Mouse (Mus musculus) limb, embryonic 14.5 days (tissue): Measurements from ENCODE around the gene Stab2. TPM values are rescaled to one million over a fixed set of nuclear protein-coding genes. Genes with fewer than 3 reads are reported as not detected.

Experiments
- ATAC-seq: fragments of 200-750 bp; cut with Nextera tagmentation; 2 replicates; pipeline ENCODE4 v1.8.0; 2017; ENCODE audit warnings: low read depth, moderate number of reproducible peaks, moderate TSS enrichment; ENCODE audit not compliant: low FRiP score
- DNase-seq: peaks from one replicate; pipeline ENCODE4 v3.0.0-alpha.2; 2015; ENCODE audit warnings: low spot score
- H3K27ac ChIP-seq: fragments of 300-500 bp; sonication (generic); replicated peaks from 2 replicates; pipeline ENCODE4 v1.5.1; 2014; ENCODE audit warnings: low read depth, mild to moderate bottlenecking, low read length, moderate library complexity, mixed read lengths
- H3K27me3 ChIP-seq: fragments of 300-500 bp; sonication (generic); 2 replicates; pipeline ENCODE4 v1.6.1; 2014; ENCODE audit warnings: low read length, mixed read lengths; ENCODE audit not compliant: control insufficient read depth, insufficient read depth
- H3K36me3 ChIP-seq: fragments of 300-500 bp; sonication (generic); 2 replicates; pipeline ENCODE4 v1.6.1; 2014; ENCODE audit warnings: mild to moderate bottlenecking, low read length, moderate library complexity, mixed read lengths; ENCODE audit not compliant: control insufficient read depth, insufficient read depth
- H3K4me1 ChIP-seq: fragments of 300-500 bp; sonication (generic); 2 replicates; pipeline ENCODE4 v1.6.1; 2014; ENCODE audit warnings: antibody characterized with exemption, low read length, mixed read lengths; ENCODE audit not compliant: control insufficient read depth, insufficient read depth
- H3K4me2 ChIP-seq: fragments of 300-500 bp; sonication (generic); replicated peaks from 2 replicates; pipeline ENCODE4 v1.6.1; 2014; ENCODE audit warnings: low read depth, mild to moderate bottlenecking, low read length, moderate library complexity; ENCODE audit not compliant: severe bottlenecking
- H3K4me3 ChIP-seq: fragments of 300-500 bp; sonication (generic); replicated peaks from 2 replicates; pipeline ENCODE4 v1.5.1; 2014; ENCODE audit warnings: low read length
- H3K9ac ChIP-seq: fragments of 300-500 bp; sonication (generic); 2 replicates; pipeline ENCODE4 v1.6.1; 2014; ENCODE audit warnings: mild to moderate bottlenecking, low read depth, low read length, moderate library complexity; ENCODE audit not compliant: severe bottlenecking
- H3K9me3 ChIP-seq: fragments of 300-500 bp; sonication (generic); 2 replicates; pipeline ENCODE4 v1.6.1; 2016; ENCODE audit warnings: low read length; ENCODE audit not compliant: control insufficient read depth
- POLR2A ChIP-seq: fragments of 200-500 bp; IDR thresholded peaks from 2 replicates; pipeline ENCODE4 v1.8.0; 2012; ENCODE audit warnings: inconsistent platforms, mild to moderate bottlenecking, moderate library complexity, borderline replicate concordance; ENCODE audit not compliant: insufficient read depth, insufficient read length; ENCODE audit errors: extremely low read depth
- WGBS: fragments of 180-500 bp; shearing (Covaris S2); extraction: QIAGEN DNeasy Blood & Tissue Kit; methylation state at CpG from one replicate; pipeline ENCODE4 v1.1.7; 2014; 5-methylcytosine and 5-hydroxymethylcytosine counted together
- polyA plus RNA-seq, 2 experiments: library from polyadenylated mRNA; depleted of rRNA in 1 of 2; stranded (reverse) in 1 of 2; unstranded in 1 of 2; fragments of >200 nt; fragmentation: Nextera tagmentation in 1 of 2; extraction: Ambion mirVana in 1 of 2; gene quantifications; 2 replicates each; pipeline versions ENCODE4 v1.2.1 to v1.2.3; 2012 to 2014

The Stab2 gene
- polyA plus RNA-seq, 2 experiments, result 0.20 to 0.92 TPM

DNA sequence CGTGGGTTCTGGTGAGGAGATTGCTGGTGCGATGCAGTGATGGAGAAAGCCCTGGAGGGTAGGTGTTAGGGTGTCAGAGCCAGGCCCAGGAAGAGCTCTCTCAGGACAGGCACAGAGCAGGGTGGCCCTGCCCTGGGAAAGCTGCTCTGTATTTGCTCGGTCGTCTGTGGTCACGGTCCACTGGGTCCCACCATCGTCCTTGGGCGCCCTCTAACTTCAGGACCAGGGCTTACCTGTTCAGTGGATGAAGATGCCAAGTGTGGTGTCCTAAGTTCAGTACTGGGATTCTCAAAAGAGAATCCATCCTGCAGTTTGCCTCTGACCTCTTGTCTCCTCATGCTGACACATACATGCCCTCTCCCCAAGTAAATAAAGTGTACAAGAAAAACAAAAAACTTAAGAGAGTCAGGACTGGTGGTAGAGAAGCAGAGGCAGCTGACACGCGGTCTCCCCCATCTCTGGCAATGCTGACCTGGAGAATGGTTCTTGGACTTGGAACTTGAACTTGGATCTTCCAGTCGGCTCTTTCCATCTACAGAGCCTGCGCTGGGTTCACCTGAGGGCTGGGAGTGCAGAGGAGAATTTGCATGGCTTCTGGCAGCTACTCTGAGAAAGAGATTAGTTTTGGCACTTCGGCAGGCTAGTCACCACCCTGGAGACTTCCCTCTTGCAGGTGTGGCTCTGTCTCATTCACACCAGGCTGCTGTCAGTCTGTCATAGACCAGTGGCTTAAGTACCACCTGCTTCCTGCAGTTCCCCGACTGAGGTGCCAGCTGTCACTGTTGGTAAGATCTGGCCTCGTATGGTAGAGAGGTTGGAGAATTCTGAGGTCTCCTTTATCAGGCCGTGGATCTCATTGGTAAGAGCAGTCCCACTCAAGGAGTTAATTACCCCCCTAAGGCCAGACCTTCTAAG, 179.3 kb downstream of the Stab2 start:
- Histone ChIP-seq H3K4me2 (no peak overlapping the region), H3K4me3 (no peak overlapping the region), H3K36me3 (no peaks in the 10 kb centered on the region), H3K4me1 (no peaks in the 10 kb centered on the region), H3K27ac (no peak overlapping the region), H3K9ac (no peak overlapping the region), H3K9me3 (no peaks in the 10 kb centered on the region), H3K27me3 (no peaks in the 10 kb centered on the region)
- no peak for ATAC-seq
- TF ChIP-seq POLR2A, result no peak
- DNase-seq, result no peak
- WGBS, result 83% methylated on average over 15 of the region's 15 CpGs

DNA sequence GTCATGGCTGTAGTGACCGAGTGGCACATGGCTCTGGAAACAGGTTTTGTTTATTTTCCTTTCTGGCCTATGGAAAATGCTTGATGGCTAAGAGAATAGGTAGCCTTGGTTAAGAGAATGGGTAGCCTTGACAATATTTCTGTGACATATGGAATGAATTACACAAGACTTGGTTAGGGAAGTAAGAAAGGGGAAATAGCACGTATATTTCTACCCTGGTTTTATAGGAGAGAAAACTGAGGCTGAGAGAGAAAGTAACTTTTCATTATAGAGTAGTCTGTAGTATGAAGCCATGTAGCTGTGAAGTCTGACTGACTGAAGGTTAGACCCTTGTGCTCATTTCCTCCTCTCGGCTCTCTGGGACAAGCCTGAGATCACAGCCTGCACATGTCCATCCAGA, 180.9 kb downstream of the Stab2 start:
- Histone ChIP-seq H3K9ac (no peak overlapping the region), H3K27me3 (no peaks in the 10 kb centered on the region), H3K4me2 (no peak overlapping the region), H3K27ac (no peak overlapping the region), H3K36me3 (no peaks in the 10 kb centered on the region), H3K4me3 (no peak overlapping the region), H3K9me3 (no peaks in the 10 kb centered on the region), H3K4me1 (no peaks in the 10 kb centered on the region)
- 45% methylated on average over 3 of the region's 3 CpGs for WGBS
- DNase-seq (no peak), ATAC-seq (no peak)
- TF ChIP-seq POLR2A, result no peak

DNA sequence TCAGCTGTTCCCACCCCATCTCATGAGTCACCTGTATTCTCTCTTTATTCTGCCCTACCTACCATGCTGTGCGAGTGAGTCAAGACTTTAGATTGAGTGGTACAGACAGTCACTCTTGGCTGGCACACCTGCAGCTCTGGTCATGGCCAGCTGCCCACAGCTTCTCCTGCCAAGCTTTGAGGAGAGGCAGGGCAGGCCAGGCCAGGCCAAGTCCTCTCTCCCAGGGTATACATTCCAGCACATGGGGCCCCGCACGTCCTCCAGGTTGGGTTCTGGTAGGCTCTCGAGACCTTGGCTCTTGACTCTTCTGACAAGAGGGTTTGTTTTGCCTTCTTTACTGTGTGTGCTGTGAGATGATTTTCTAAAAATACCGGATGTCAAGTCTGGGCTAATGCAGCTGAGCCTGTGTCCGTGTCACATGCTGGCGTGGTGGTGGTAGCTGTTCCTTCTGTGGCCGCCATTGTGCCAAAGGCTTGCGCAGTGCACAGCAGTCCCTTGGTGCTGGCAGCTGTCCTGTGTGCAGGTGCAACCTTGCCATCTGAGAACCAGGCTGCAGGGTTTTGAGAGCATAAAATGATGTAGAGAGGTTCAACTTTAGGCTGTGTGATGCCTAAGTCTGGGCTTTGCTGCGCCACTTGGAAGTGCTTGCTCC, 181.8 kb downstream of the Stab2 start:
- Histone ChIP-seq H3K36me3 (0 out of 2 replicates have a peak, but pooled peaks cover under 1% of the 10 kb centered on the region), H3K4me1 (no peaks in the 10 kb centered on the region), H3K4me2 (no peak overlapping the region), H3K9me3 (no peaks in the 10 kb centered on the region), H3K27ac (no peak overlapping the region), H3K27me3 (no peaks in the 10 kb centered on the region), H3K4me3 (no peak overlapping the region), H3K9ac (no peak overlapping the region)
- WGBS, result 91% methylated on average over 10 of the region's 10 CpGs
- DNase-seq (no peak), ATAC-seq (no peak)
- TF ChIP-seq POLR2A, result no peak

DNA sequence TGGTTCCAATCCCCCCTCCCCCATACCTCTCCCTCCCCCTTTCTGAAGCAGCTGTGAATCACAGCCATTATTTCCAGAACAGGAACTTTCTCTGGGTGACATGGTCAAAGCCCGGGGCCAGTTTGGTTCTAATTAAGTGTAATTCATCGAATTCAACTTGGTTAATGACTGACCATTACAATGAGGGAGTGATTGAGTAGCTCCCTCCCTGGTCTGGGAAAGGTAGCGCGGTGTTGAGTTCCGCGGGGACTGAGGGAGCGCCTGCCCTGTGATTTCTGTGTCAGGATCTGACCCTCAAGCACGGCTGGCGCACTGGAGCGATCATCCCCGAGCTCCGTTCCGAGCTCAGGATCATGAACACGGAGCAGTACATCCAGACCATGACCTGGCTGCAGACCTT, 183.0 kb downstream of the Stab2 start:
- H3K4me2 ChIP-seq, result no peak overlapping the region
- H3K4me1 ChIP-seq, result peaks cover 3% of the 10 kb centered on the region; the same call in 1 of the 2 replicates
- ATAC-seq (no peak), DNase-seq (no peak)
- no peak overlapping the region for H3K27ac ChIP-seq
- H3K4me3 ChIP-seq, result no peak overlapping the region
- no peaks in the 10 kb centered on the region for H3K27me3 ChIP-seq
- no peak for TF ChIP-seq POLR2A
- peaks cover 5% of the 10 kb centered on the region; the same call in 1 of the 2 replicates for H3K36me3 ChIP-seq
- 42% methylated on average over 14 of the region's 14 CpGs for WGBS
- no peaks in the 10 kb centered on the region for H3K9me3 ChIP-seq
- H3K9ac ChIP-seq, result no peak overlapping the region

DNA sequence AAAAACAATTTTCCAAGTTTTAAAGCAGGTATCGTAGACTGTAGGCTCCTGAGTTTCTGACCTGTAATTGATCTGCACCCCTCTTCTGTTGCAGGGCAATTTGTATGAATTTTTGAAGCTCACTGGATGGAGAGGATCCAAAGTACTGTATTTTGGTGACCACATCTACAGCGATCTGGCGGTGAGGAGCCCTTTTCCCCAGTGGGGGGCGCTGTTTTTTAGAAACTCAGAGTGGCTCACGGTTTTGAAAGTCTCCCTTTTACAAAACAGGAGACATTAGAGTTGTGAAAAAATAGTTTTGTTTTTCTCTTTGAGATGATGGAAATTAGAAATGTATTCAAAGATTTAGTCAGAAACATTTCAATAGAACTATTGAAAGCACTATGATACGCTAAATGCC, 183.7 kb downstream of the Stab2 start:
- Histone ChIP-seq H3K27me3 (no peaks in the 10 kb centered on the region), H3K4me2 (no peak overlapping the region), H3K9me3 (no peaks in the 10 kb centered on the region), H3K27ac (no peak overlapping the region), H3K9ac (no peak overlapping the region), H3K4me3 (no peak overlapping the region), H3K36me3 (peaks cover 5% of the 10 kb centered on the region; the same call in 1 of the 2 replicates), H3K4me1 (peaks cover 10% of the 10 kb centered on the region; the same call in 1 of the 2 replicates)
- no peak for TF ChIP-seq POLR2A
- WGBS, result 82% methylated on average over 6 of the region's 6 CpGs
- no peak for ATAC-seq
- DNase-seq, result no peak
